Mouse (Mus musculus) intestine, postnatal 0 days (tissue): ENCODE data around the gene Usp22. TPM values are rescaled to one million over a fixed set of nuclear protein-coding genes. Genes with fewer than 3 reads are reported as not detected.

Experiments
- ATAC-seq: fragments of 200-750 bp; cut with Nextera tagmentation; 2 replicates; pipeline ENCODE4 v1.8.0; 2017; ENCODE audit warnings: mild to moderate bottlenecking, moderate TSS enrichment, moderate library complexity
- H3K27ac ChIP-seq: fragments of 300-500 bp; sonication (generic); 2 replicates; pipeline ENCODE4 v1.5.1; 2014; ENCODE audit warnings: mild to moderate bottlenecking, low read depth, low read length, moderate library complexity
- H3K27me3 ChIP-seq: fragments of 300-500 bp; sonication (generic); replicated peaks from 2 replicates; pipeline ENCODE4 v1.6.1; 2014; ENCODE audit warnings: low read length, mixed read lengths; ENCODE audit not compliant: control insufficient read depth, insufficient read depth
- H3K36me3 ChIP-seq: fragments of 300-500 bp; sonication (generic); 2 replicates; pipeline ENCODE4 v1.6.1; 2014; ENCODE audit warnings: mild to moderate bottlenecking, moderate library complexity; ENCODE audit not compliant: control insufficient read depth, insufficient read depth
- H3K4me1 ChIP-seq: fragments of 300-500 bp; sonication (generic); replicated peaks from 2 replicates; pipeline ENCODE4 v1.6.1; 2014; ENCODE audit warnings: antibody characterized with exemption, low read length, mixed read lengths; ENCODE audit not compliant: control insufficient read depth, insufficient read depth
- H3K4me2 ChIP-seq: fragments of 300-500 bp; sonication (generic); replicated peaks from 2 replicates; pipeline ENCODE4 v1.6.1; 2014; ENCODE audit warnings: low read depth, mild to moderate bottlenecking, moderate library complexity
- H3K4me3 ChIP-seq: fragments of 300-500 bp; sonication (generic); 2 replicates; pipeline ENCODE4 v1.5.1; 2014; ENCODE audit warnings: low read depth, low read length
- H3K9ac ChIP-seq: fragments of 300-500 bp; sonication (generic); 2 replicates; pipeline ENCODE4 v1.6.1; 2014; ENCODE audit warnings: mild to moderate bottlenecking, low read depth, low read length
- H3K9me3 ChIP-seq: fragments of 300-500 bp; sonication (generic); 2 replicates; pipeline ENCODE4 v1.6.1; 2016; ENCODE audit warnings: mixed run types; ENCODE audit not compliant: control insufficient read depth
- CTCF ChIP-seq: sonication (generic); IDR thresholded peaks from 2 replicates; pipeline ENCODE4 v1.5.1; 2016; ENCODE audit warnings: low read depth, mild to moderate bottlenecking, control low read depth, antibody characterized with exemption, moderate library complexity
- WGBS: fragments of 180-500 bp; shearing (Covaris S2); extraction: QIAGEN DNeasy Blood & Tissue Kit; methylation state at CpG from one replicate; pipeline ENCODE4 v1.1.7; 2014; 5-methylcytosine and 5-hydroxymethylcytosine counted together
- polyA plus RNA-seq: library from polyadenylated mRNA; unstranded; fragments of >200 nt; fragmentation: Nextera tagmentation; extraction: Ambion mirVana; gene quantifications from 2 replicates; pipeline ENCODE4 v1.2.1, GENCODE M21; 2015

Usp22 gene
- polyA plus RNA-seq, 1 experiment from 2014 or later: 27.0 TPM

- Histone ChIP-seq H3K36me3 (no peaks in the 10 kb centered on the region), H3K9me3 (no peaks in the 10 kb centered on the region), H3K4me2 (no peak overlapping the region), H3K27ac (no peak overlapping the region), H3K4me3 (no peak overlapping the region), H3K27me3 (peaks cover 9% of the 10 kb centered on the region; the same call in 1 of the 2 replicates), H3K4me1 (no peaks in the 10 kb centered on the region), H3K9ac (no peak overlapping the region)
- no peak for ATAC-seq
- 70% methylated on average over 3 of the region's 3 CpGs for WGBS
- TF ChIP-seq CTCF: no peak
Observed at GRCm38 (mm10) chr11:61215936-61216335, 41.1 kb upstream of the Usp22 start.

DNA sequence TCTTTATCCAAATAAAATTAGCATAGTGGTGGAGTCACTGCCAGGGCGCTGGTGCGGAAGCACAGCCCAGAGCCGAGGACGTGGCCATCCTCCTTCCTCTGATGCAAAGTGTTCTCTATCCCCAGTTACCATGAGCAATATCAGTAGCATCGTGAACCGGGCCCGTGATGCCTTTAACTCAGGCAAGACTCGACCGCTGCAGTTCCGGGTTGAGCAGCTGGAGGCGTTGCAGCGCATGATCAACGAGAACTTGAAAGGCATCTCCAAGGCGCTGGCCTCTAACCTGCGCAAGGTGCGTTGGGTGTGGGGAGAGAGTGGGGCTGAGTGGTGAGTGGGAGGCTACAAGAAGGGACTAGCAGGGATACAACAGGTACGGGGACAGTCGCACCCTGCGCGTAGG is 37.2 kb upstream of the Usp22 start:
- 40% methylated on average over 20 of the region's 20 CpGs for WGBS
- H3K9me3 ChIP-seq: no peaks in the 10 kb centered on the region
- TF ChIP-seq CTCF: peak; percentile 60
- no peak overlapping the region for H3K9ac ChIP-seq
- peaks cover 9% of the 10 kb centered on the region; the same call in 1 of the 2 replicates for H3K27me3 ChIP-seq
- no peak overlapping the region for H3K4me3 ChIP-seq
- no peaks in the 10 kb centered on the region for H3K36me3 ChIP-seq
- ATAC-seq: no peak
- no peaks in the 10 kb centered on the region for H3K4me1 ChIP-seq
- H3K27ac ChIP-seq: no peak overlapping the region
- no peak overlapping the region for H3K4me2 ChIP-seq

DNA sequence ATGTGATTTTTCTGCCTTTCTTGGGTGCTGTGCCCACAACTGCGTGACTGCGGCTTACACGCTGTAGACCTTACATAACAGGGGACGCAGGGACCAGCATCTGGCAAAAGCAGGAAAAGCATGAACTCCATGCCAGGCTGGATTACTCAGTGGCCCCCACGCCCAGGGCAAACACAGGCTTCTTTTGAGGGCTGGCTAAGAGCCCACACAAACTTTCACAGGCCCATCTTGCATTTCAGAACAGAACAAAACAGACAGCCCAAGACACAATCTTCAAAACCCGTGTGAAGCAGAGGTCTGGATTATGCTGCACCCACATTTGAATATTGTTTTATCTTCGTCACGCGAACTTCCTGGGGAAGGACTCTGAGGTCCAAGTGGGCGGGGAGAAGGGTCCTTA is 33.5 kb upstream of the Usp22 start:
- no peak overlapping the region for H3K27ac ChIP-seq
- H3K9ac ChIP-seq: no peak overlapping the region
- 68% methylated on average over 10 of the region's 10 CpGs for WGBS
- ATAC-seq: no peak
- no peaks in the 10 kb centered on the region for H3K4me1 ChIP-seq
- H3K27me3 ChIP-seq: peaks cover 9% of the 10 kb centered on the region; the same call in 1 of the 2 replicates
- H3K4me3 ChIP-seq: no peak overlapping the region
- H3K36me3 ChIP-seq: no peaks in the 10 kb centered on the region
- no peak for TF ChIP-seq CTCF
- H3K4me2 ChIP-seq: no peak overlapping the region
- no peaks in the 10 kb centered on the region for H3K9me3 ChIP-seq

- Histone ChIP-seq H3K36me3 (no peaks in the 10 kb centered on the region), H3K4me3 (no peak within 1 kb of the TSS), H3K9me3 (no peaks in the 10 kb centered on the region), H3K27ac (no peak within 1 kb of the TSS), H3K27me3 (peaks cover 7% of the 10 kb centered on the region; the same call in 1 of the 2 replicates), H3K4me2 (no peak within 1 kb of the TSS), H3K4me1 (no peaks in the 10 kb centered on the region), H3K9ac (no peak within 1 kb of the TSS)
- ATAC-seq: no peak
- TF ChIP-seq CTCF: no peak
- 79% methylated on average over 10 of the region's 10 CpGs for WGBS
Observed at GRCm38 (mm10) chr11:61207487-61208246, 32.8 kb upstream of the Usp22 start, which contains the start of gene Aldh3a1. TSS of gene Aldh3a1 (plus strand) at chr11:61207537.

GRCm38 (mm10) chr11:61206136-61206535 is 31.3 kb upstream of the Usp22 start:
- no peak overlapping the region for H3K27ac ChIP-seq
- H3K9me3 ChIP-seq: no peaks in the 10 kb centered on the region
- H3K4me2 ChIP-seq: no peak overlapping the region
- H3K9ac ChIP-seq: no peak overlapping the region
- H3K4me3 ChIP-seq: no peak overlapping the region
- no peaks in the 10 kb centered on the region for H3K27me3 ChIP-seq
- no peak for TF ChIP-seq CTCF
- no peak for ATAC-seq
- 94% methylated on average over 3 of the region's 3 CpGs for whole genome bisulfite sequencing
- H3K36me3 ChIP-seq: no peaks in the 10 kb centered on the region
- H3K4me1 ChIP-seq: no peaks in the 10 kb centered on the region

DNA sequence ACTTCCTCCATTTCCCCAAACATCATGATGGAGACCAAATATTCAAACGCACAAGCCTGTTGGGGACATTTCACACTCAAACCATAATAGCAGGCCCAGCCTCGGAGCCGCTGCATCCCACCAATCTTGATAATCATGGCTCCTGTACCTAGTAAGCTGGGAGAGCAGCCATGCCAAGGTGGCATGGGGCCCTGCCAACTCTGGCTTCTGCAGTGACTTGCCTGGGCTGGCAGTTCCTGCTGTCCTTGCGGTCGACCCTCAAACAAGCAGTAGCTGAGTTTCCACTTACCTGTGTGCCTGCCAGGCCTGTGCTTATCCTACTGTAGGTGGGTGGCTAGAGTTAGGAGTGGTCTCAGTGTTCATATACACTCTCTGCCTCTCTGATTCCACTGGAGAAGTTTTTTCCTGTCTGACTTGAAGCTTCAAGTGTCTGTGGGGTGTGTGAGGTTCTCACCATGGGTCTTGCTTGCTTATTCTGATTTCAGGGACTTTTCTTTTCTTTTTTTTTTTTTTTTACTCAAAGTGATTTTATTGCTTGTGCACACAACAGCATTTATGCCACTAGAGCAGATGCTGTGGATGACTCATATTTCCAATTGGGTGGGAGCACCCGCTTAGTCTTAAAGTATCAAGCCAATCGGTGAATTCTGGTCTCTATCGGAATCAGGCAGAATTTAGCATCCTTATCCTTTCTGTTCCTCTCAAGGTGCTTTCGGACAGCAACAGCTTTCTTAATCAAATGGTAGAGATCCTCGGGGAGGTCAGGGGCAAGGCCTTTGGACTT is 30.5 kb upstream of the Usp22 start:
- WGBS: 89% methylated on average over 9 of the region's 10 CpGs
- no peak for ATAC-seq
- H3K27me3 ChIP-seq: no peaks in the 10 kb centered on the region
- no peaks in the 10 kb centered on the region for H3K9me3 ChIP-seq
- H3K4me1 ChIP-seq: no peaks in the 10 kb centered on the region
- no peak overlapping the region for H3K4me3 ChIP-seq
- no peaks in the 10 kb centered on the region for H3K36me3 ChIP-seq
- H3K9ac ChIP-seq: no peak overlapping the region
- no peak for TF ChIP-seq CTCF
- H3K4me2 ChIP-seq: no peak overlapping the region
- no peak overlapping the region for H3K27ac ChIP-seq
